Mouse (Mus musculus) forebrain, embryonic 15.5 days (tissue): ENCODE measurements around the gene Pebp1. TPM values are rescaled to one million over a fixed set of nuclear protein-coding genes. Genes with fewer than 3 reads are reported as not detected.
"Not testable (repeated sequence)": the region's sequence is repeated elsewhere in the genome, so short reads cannot be mapped to it uniquely, and the experiment has no call there.

ENCODE experiments used
- ATAC-seq: fragments of 200-750 bp; cut with Nextera tagmentation; replicated peaks from 2 replicates; pipeline ENCODE4 v1.8.0; 2017; ENCODE audit warnings: mild to moderate bottlenecking, moderate TSS enrichment, moderate library complexity
- H3K27ac ChIP-seq: fragments of 300-500 bp; sonication (generic); replicated peaks from 2 replicates; pipeline ENCODE4 v1.5.1; 2015; ENCODE audit warnings: mild to moderate bottlenecking, inconsistent platforms
- H3K27me3 ChIP-seq: fragments of 300-500 bp; sonication (generic); 2 replicates; pipeline ENCODE4 v1.6.1; 2015; ENCODE audit warnings: inconsistent platforms
- H3K36me3 ChIP-seq: fragments of 300-500 bp; sonication (generic); 2 replicates; pipeline ENCODE4 v1.6.1; 2015; ENCODE audit warnings: mild to moderate bottlenecking, inconsistent platforms
- H3K4me1 ChIP-seq: fragments of 300-500 bp; sonication (generic); 2 replicates; pipeline ENCODE4 v1.6.1; 2015; ENCODE audit warnings: inconsistent platforms
- H3K4me2 ChIP-seq: fragments of 300-500 bp; sonication (generic); replicated peaks from 2 replicates; pipeline ENCODE4 v1.6.1; 2015; ENCODE audit warnings: mild to moderate bottlenecking, inconsistent platforms
- H3K4me3 ChIP-seq: fragments of 300-500 bp; sonication (generic); 2 replicates; pipeline ENCODE4 v1.5.1; 2015; ENCODE audit warnings: mild to moderate bottlenecking, inconsistent platforms
- H3K9ac ChIP-seq: fragments of 300-500 bp; sonication (generic); replicated peaks from 2 replicates; pipeline ENCODE4 v1.6.1; 2015; ENCODE audit warnings: mild to moderate bottlenecking, inconsistent platforms
- H3K9me3 ChIP-seq: fragments of 300-500 bp; sonication (generic); 2 replicates; pipeline ENCODE4 v1.6.1; 2016; ENCODE audit warnings: inconsistent platforms
- WGBS: fragments of 180-500 bp; shearing (Covaris S2); methylation state at CpG from one replicate; pipeline ENCODE4 v1.1.7; 2015; ENCODE audit warnings: mixed read lengths; 5-methylcytosine and 5-hydroxymethylcytosine counted together
- polyA plus RNA-seq: library from polyadenylated mRNA; unstranded; fragments of >200 nt; fragmentation: Nextera tagmentation; extraction: Ambion mirVana; gene quantifications from 2 replicates; pipeline ENCODE4 v1.2.1, GENCODE M21; 2015

Pebp1 gene
- polyA plus RNA-seq, 1 experiment from 2014 or later, result 1,178 TPM

GRCm38 (mm10) chr5:117304947-117305346 is 17.5 kb upstream of the Pebp1 start:
- Histone ChIP-seq H3K27me3 (no peaks in the 10 kb centered on the region), H3K4me2 (no peak overlapping the region), H3K9ac (no peak overlapping the region), H3K9me3 (no peaks in the 10 kb centered on the region), H3K4me3 (no peak overlapping the region), H3K4me1 (no peaks in the 10 kb centered on the region), H3K27ac (no peak overlapping the region), H3K36me3 (no peaks in the 10 kb centered on the region)
- 76% methylated on average over 7 of the region's 7 CpGs for WGBS
- no peak for ATAC-seq

- H3K4me2 ChIP-seq, result no peak overlapping the region
- H3K36me3 ChIP-seq, result no peaks in the 10 kb centered on the region
- no peak overlapping the region for H3K9ac ChIP-seq
- ATAC-seq, result no peak
- no peaks in the 10 kb centered on the region for H3K27me3 ChIP-seq
- H3K4me1 ChIP-seq, result no peaks in the 10 kb centered on the region
- no peak overlapping the region for H3K27ac ChIP-seq
- H3K4me3 ChIP-seq, result no peak overlapping the region
- 54% methylated on average over 18 of the region's 18 CpGs for WGBS
- H3K9me3 ChIP-seq, result no peaks in the 10 kb centered on the region
Measured at GRCm38 (mm10) chr5:117303691-117304579, 16.5 kb upstream of the Pebp1 start.

- 75% methylated on average over 3 of the region's 3 CpGs for WGBS
- H3K4me1 ChIP-seq, result no peaks in the 10 kb centered on the region
Measured at GRCm38 (mm10) chr5:117302899-117303298, 15.5 kb upstream of the Pebp1 start.

GRCm38 (mm10) chr5:117295011-117295410 is 7.6 kb upstream of the Pebp1 start:
- Histone ChIP-seq H3K4me1 (no peaks in the 10 kb centered on the region), H3K27ac (no peak overlapping the region), H3K27me3 (no peaks in the 10 kb centered on the region), H3K36me3 (no peaks in the 10 kb centered on the region), H3K9ac (no peak overlapping the region), H3K4me3 (no peak overlapping the region), H3K9me3 (no peaks in the 10 kb centered on the region), H3K4me2 (no peak overlapping the region)
- ATAC-seq, result no peak
- WGBS, result 96% methylated on average over 8 of the region's 8 CpGs

More at GRCm38 (mm10) chr5:117302899-117303298, 15.5 kb upstream of the Pebp1 start:
- no peak for ATAC-seq
- no peaks in the 10 kb centered on the region for H3K36me3 ChIP-seq
- no peaks in the 10 kb centered on the region for H3K9me3 ChIP-seq
- H3K4me2 ChIP-seq, result no peak overlapping the region
- no peaks in the 10 kb centered on the region for H3K27me3 ChIP-seq
- H3K9ac ChIP-seq, result no peak overlapping the region
- H3K27ac ChIP-seq, result no peak overlapping the region
- H3K4me3 ChIP-seq, result no peak overlapping the region

- not testable (repeated sequence) for ATAC-seq, H3K4me2 ChIP-seq, H3K27ac ChIP-seq, H3K4me1 ChIP-seq, H3K9ac ChIP-seq, H3K36me3 ChIP-seq, H3K9me3 ChIP-seq, H3K27me3 ChIP-seq, H3K4me3 ChIP-seq
- 86% methylated on average over 3 of the region's 3 CpGs for WGBS
Measured at GRCm38 (mm10) chr5:117293776-117294175, 6.4 kb upstream of the Pebp1 start.

GRCm38 (mm10) chr5:117292547-117292946 is 5.1 kb upstream of the Pebp1 start:
- no peak for ATAC-seq
- Histone ChIP-seq H3K9ac (no peak overlapping the region), H3K4me1 (peaks cover 6% of the 10 kb centered on the region), H3K27ac (no peak overlapping the region), H3K4me2 (no peak overlapping the region), H3K9me3 (no peaks in the 10 kb centered on the region), H3K27me3 (no peaks in the 10 kb centered on the region), H3K36me3 (no peaks in the 10 kb centered on the region), H3K4me3 (no peak overlapping the region)
- 81% methylated on average over 6 of the region's 6 CpGs for WGBS

GRCm38 (mm10) chr5:117291312-117291711 is 3.9 kb upstream of the Pebp1 start:
- H3K4me1 ChIP-seq, result peaks cover 11% of the 10 kb centered on the region
- no peak overlapping the region for H3K9ac ChIP-seq
- H3K4me3 ChIP-seq, result no peak overlapping the region
- H3K4me2 ChIP-seq, result no peak overlapping the region
- H3K27ac ChIP-seq, result no peak overlapping the region
- no peaks in the 10 kb centered on the region for H3K27me3 ChIP-seq
- ATAC-seq, result no peak
- no peaks in the 10 kb centered on the region for H3K36me3 ChIP-seq
- H3K9me3 ChIP-seq, result no peaks in the 10 kb centered on the region
- WGBS, result 84% methylated on average over 3 of the region's 3 CpGs

GRCm38 (mm10) chr5:117290081-117290480 is 2.7 kb upstream of the Pebp1 start:
- WGBS, result 94% methylated on average over 2 of the region's 2 CpGs
- Histone ChIP-seq H3K36me3 (no peaks in the 10 kb centered on the region), H3K4me2 (no peak overlapping the region), H3K4me1 (peaks cover 23% of the 10 kb centered on the region), H3K9me3 (no peaks in the 10 kb centered on the region), H3K27me3 (no peaks in the 10 kb centered on the region), H3K4me3 (no peak overlapping the region), H3K27ac (no peak overlapping the region), H3K9ac (no peak overlapping the region)
- no peak for ATAC-seq

- H3K4me3 ChIP-seq, result no peak overlapping the region
- H3K27ac ChIP-seq, result no peak overlapping the region
- H3K9ac ChIP-seq, result no peak overlapping the region
- no peak overlapping the region for H3K4me2 ChIP-seq
- H3K9me3 ChIP-seq, result no peaks in the 10 kb centered on the region
- no peaks in the 10 kb centered on the region for H3K36me3 ChIP-seq
- no peaks in the 10 kb centered on the region for H3K27me3 ChIP-seq
- ATAC-seq, result no peak
- peaks cover 28% of the 10 kb centered on the region for H3K4me1 ChIP-seq
Measured at GRCm38 (mm10) chr5:117289646-117290045, 2.2 kb upstream of the Pebp1 start.

- Histone ChIP-seq H3K4me1 (peaks cover 36% of the 10 kb centered on the region), H3K4me2 (peak overlapping the region; percentile 58), H3K27ac (no peak overlapping the region), H3K9ac (peak overlapping the region; percentile 80), H3K36me3 (peaks cover 15% of the 10 kb centered on the region), H3K27me3 (no peaks in the 10 kb centered on the region), H3K4me3 (peak overlapping the region; percentile 77), H3K9me3 (no peaks in the 10 kb centered on the region)
- ATAC-seq, result no peak
- WGBS, result 49% methylated on average over 3 of the region's 3 CpGs
Measured at GRCm38 (mm10) chr5:117286286-117286685, 1.1 kb downstream of the Pebp1 start.

- ATAC-seq, result no peak
- Histone ChIP-seq H3K9ac (0 out of 2 replicates have a peak overlapping the region, but pooled peaks have one; percentile 16), H3K9me3 (no peaks in the 10 kb centered on the region), H3K36me3 (peaks cover 22% of the 10 kb centered on the region), H3K27ac (no peak overlapping the region), H3K4me1 (peaks cover 36% of the 10 kb centered on the region), H3K4me2 (no peak overlapping the region), H3K4me3 (0 out of 2 replicates have a peak overlapping the region, but pooled peaks have one; percentile 77), H3K27me3 (no peaks in the 10 kb centered on the region)
- 69% methylated on average over 4 of the region's 4 CpGs for WGBS
Measured at GRCm38 (mm10) chr5:117285266-117285665, 2.2 kb downstream of the Pebp1 start.

- H3K4me1 ChIP-seq, result peaks cover 36% of the 10 kb centered on the region
- ATAC-seq, result no peak
- WGBS, result 27% methylated on average over 7 of the region's 7 CpGs
- no peak overlapping the region for H3K27ac ChIP-seq
- H3K9ac ChIP-seq, result no peak overlapping the region
- H3K36me3 ChIP-seq, result peaks cover 23% of the 10 kb centered on the region
- H3K4me2 ChIP-seq, result no peak overlapping the region
- H3K27me3 ChIP-seq, result no peaks in the 10 kb centered on the region
- H3K4me3 ChIP-seq, result no peak overlapping the region
- no peaks in the 10 kb centered on the region for H3K9me3 ChIP-seq
Measured at GRCm38 (mm10) chr5:117284682-117285081, 2.7 kb downstream of the Pebp1 start.
